Mouse (Mus musculus): ENCODE data around the gene Ece1. TPM values are rescaled to one million over a fixed set of nuclear protein-coding genes. Genes with fewer than 3 reads are reported as not detected.

Ece1 gene
- polyA plus RNA-seq, 1 experiment from 2014 or later = 35.2 TPM

- H3K9me3 ChIP-seq (ENCODE audit: control insufficient read depth, low read length) = no peaks in the 10 kb centered on the region
- 89% methylated on average over 12 of the region's 12 CpGs for WGBS
- DNase-seq (ENCODE audit: low spot score) = no peak
- ATAC-seq (replicated peaks; ENCODE audit: low FRiP score) = no peak
- H3K27me3 ChIP-seq (ENCODE audit: control insufficient read depth, insufficient read depth, low read length) = peaks cover 25% of the 10 kb centered on the region
- no peak overlapping the region for H3K9ac ChIP-seq (ENCODE audit: low read length)
- H3K4me3 ChIP-seq (ENCODE audit: low read depth, low read length) = no peak overlapping the region
- H3K27ac ChIP-seq (ENCODE audit: low read depth, low read length) = no peak overlapping the region
- no peak overlapping the region for H3K4me2 ChIP-seq (ENCODE audit: low read depth, low read length, severe bottlenecking)
- H3K36me3 ChIP-seq (ENCODE audit: control insufficient read depth, insufficient read depth, low read length) = no peaks in the 10 kb centered on the region
- peaks cover 20% of the 10 kb centered on the region for H3K4me1 ChIP-seq (replicated peaks; ENCODE audit: control insufficient read depth, insufficient read depth, low read length)
Measured at GRCm38 (mm10) chr4:137927741-137928535, 65.9 kb downstream of the Ece1 start.

GRCm38 (mm10) chr4:137928813-137929212 is 66.8 kb downstream of the Ece1 start:
- Histone ChIP-seq H3K36me3 (ENCODE audit: control insufficient read depth, insufficient read depth, low read length) (no peaks in the 10 kb centered on the region), H3K9me3 (ENCODE audit: control insufficient read depth, low read length) (no peaks in the 10 kb centered on the region), H3K4me3 (ENCODE audit: low read depth, low read length) (no peak overlapping the region), H3K27ac (ENCODE audit: low read depth, low read length) (no peak overlapping the region), H3K9ac (ENCODE audit: low read length) (no peak overlapping the region), H3K4me2 (ENCODE audit: low read depth, low read length, severe bottlenecking) (no peak overlapping the region), H3K4me1 (replicated peaks; ENCODE audit: control insufficient read depth, insufficient read depth, low read length) (peaks cover 20% of the 10 kb centered on the region), H3K27me3 (ENCODE audit: control insufficient read depth, insufficient read depth, low read length) (peaks cover 25% of the 10 kb centered on the region)
- DNase-seq (ENCODE audit: low spot score) (no peak), ATAC-seq (replicated peaks; ENCODE audit: low FRiP score) (no peak)
- WGBS = 82% methylated on average over 1 of the region's 1 CpGs

- Histone ChIP-seq H3K27me3 (ENCODE audit: control insufficient read depth, insufficient read depth, low read length) (peaks cover 25% of the 10 kb centered on the region), H3K9me3 (ENCODE audit: control insufficient read depth, low read length) (no peaks in the 10 kb centered on the region; the same call in 1 of the 2 replicates), H3K4me2 (ENCODE audit: low read depth, low read length, severe bottlenecking) (no peak overlapping the region), H3K4me3 (ENCODE audit: low read depth, low read length) (no peak overlapping the region), H3K27ac (ENCODE audit: low read depth, low read length) (no peak overlapping the region), H3K36me3 (ENCODE audit: control insufficient read depth, insufficient read depth, low read length) (no peaks in the 10 kb centered on the region), H3K9ac (ENCODE audit: low read length) (no peak overlapping the region), H3K4me1 (replicated peaks; ENCODE audit: control insufficient read depth, insufficient read depth, low read length) (peaks cover 20% of the 10 kb centered on the region)
- DNase-seq (ENCODE audit: low spot score) (no peak), ATAC-seq (replicated peaks; ENCODE audit: low FRiP score) (no peak)
- 79% methylated on average over 15 of the region's 15 CpGs for WGBS
Measured at GRCm38 (mm10) chr4:137929341-137930016, 67.4 kb downstream of the Ece1 start.

GRCm38 (mm10) chr4:137930500-137931008 is 68.5 kb downstream of the Ece1 start:
- WGBS = 21% methylated on average over 9 of the region's 9 CpGs
- no peak; the same call in none of the 2 replicates for ATAC-seq (replicated peaks; ENCODE audit: low FRiP score)
- H3K4me3 ChIP-seq (ENCODE audit: low read depth, low read length) = no peak overlapping the region

GRCm38 (mm10) chr4:137931009-137931757 is 69.1 kb downstream of the Ece1 start:
- Histone ChIP-seq H3K36me3 (ENCODE audit: control insufficient read depth, insufficient read depth, low read length) (no peaks in the 10 kb centered on the region; the same call in 1 of the 2 replicates), H3K4me3 (ENCODE audit: low read depth, low read length) (no peak overlapping the region), H3K4me2 (ENCODE audit: low read depth, low read length, severe bottlenecking) (peak overlapping the region; percentile 31; the same call in 1 of the 2 replicates), H3K9ac (ENCODE audit: low read length) (peak overlapping the region; percentile 52), H3K9me3 (ENCODE audit: control insufficient read depth, low read length) (no peaks in the 10 kb centered on the region; the same call in 1 of the 2 replicates), H3K4me1 (replicated peaks; ENCODE audit: control insufficient read depth, insufficient read depth, low read length) (peaks cover 20% of the 10 kb centered on the region), H3K27ac (ENCODE audit: low read depth, low read length) (peak overlapping the region; percentile 76), H3K27me3 (ENCODE audit: control insufficient read depth, insufficient read depth, low read length) (peaks cover 25% of the 10 kb centered on the region)
- peak; percentile 89 for DNase-seq (ENCODE audit: low spot score)
- 23% methylated on average over 18 of the region's 18 CpGs for WGBS
- peak; percentile 77 for ATAC-seq (replicated peaks; ENCODE audit: low FRiP score)

More at GRCm38 (mm10) chr4:137930500-137931008, 68.5 kb downstream of the Ece1 start:
- Histone ChIP-seq H3K27me3 (ENCODE audit: control insufficient read depth, insufficient read depth, low read length) (peaks cover 25% of the 10 kb centered on the region), H3K4me2 (ENCODE audit: low read depth, low read length, severe bottlenecking) (peak overlapping the region; percentile 31; the same call in 1 of the 2 replicates), H3K9ac (ENCODE audit: low read length) (no peak overlapping the region), H3K36me3 (ENCODE audit: control insufficient read depth, insufficient read depth, low read length) (no peaks in the 10 kb centered on the region; the same call in 1 of the 2 replicates), H3K9me3 (ENCODE audit: control insufficient read depth, low read length) (no peaks in the 10 kb centered on the region; the same call in 1 of the 2 replicates), H3K27ac (ENCODE audit: low read depth, low read length) (peak overlapping the region; percentile 76; the same call in 1 of the 2 replicates), H3K4me1 (replicated peaks; ENCODE audit: control insufficient read depth, insufficient read depth, low read length) (peaks cover 20% of the 10 kb centered on the region)
- DNase-seq (ENCODE audit: low spot score) = no peak

GRCm38 (mm10) chr4:137932554-137933178 is 70.6 kb downstream of the Ece1 start:
- Histone ChIP-seq H3K9me3 (ENCODE audit: control insufficient read depth, low read length) (no peaks in the 10 kb centered on the region; the same call in 1 of the 2 replicates), H3K4me2 (ENCODE audit: low read depth, low read length, severe bottlenecking) (no peak overlapping the region), H3K27ac (ENCODE audit: low read depth, low read length) (no peak overlapping the region), H3K4me1 (replicated peaks; ENCODE audit: control insufficient read depth, insufficient read depth, low read length) (peaks cover 20% of the 10 kb centered on the region), H3K36me3 (ENCODE audit: control insufficient read depth, insufficient read depth, low read length) (no peaks in the 10 kb centered on the region; the same call in 1 of the 2 replicates), H3K9ac (ENCODE audit: low read length) (no peak overlapping the region), H3K27me3 (ENCODE audit: control insufficient read depth, insufficient read depth, low read length) (peaks cover 20% of the 10 kb centered on the region), H3K4me3 (ENCODE audit: low read depth, low read length) (no peak overlapping the region)
- 64% methylated on average over 6 of the region's 6 CpGs for WGBS
- ATAC-seq (replicated peaks; ENCODE audit: low FRiP score) (no peak), DNase-seq (ENCODE audit: low spot score) (no peak)

GRCm38 (mm10) chr4:137933328-137933727 is 71.3 kb downstream of the Ece1 start:
- no peak overlapping the region for H3K4me3 ChIP-seq (ENCODE audit: low read depth, low read length)
- H3K4me1 ChIP-seq (replicated peaks; ENCODE audit: control insufficient read depth, insufficient read depth, low read length) = peaks cover 20% of the 10 kb centered on the region
- H3K27me3 ChIP-seq (ENCODE audit: control insufficient read depth, insufficient read depth, low read length) = peaks cover 16% of the 10 kb centered on the region
- H3K9me3 ChIP-seq (ENCODE audit: control insufficient read depth, low read length) = no peaks in the 10 kb centered on the region; the same call in 1 of the 2 replicates
- no peak overlapping the region for H3K4me2 ChIP-seq (ENCODE audit: low read depth, low read length, severe bottlenecking)
- H3K9ac ChIP-seq (ENCODE audit: low read length) = no peak overlapping the region
- H3K36me3 ChIP-seq (ENCODE audit: control insufficient read depth, insufficient read depth, low read length) = no peaks in the 10 kb centered on the region; the same call in 1 of the 2 replicates
- no peak overlapping the region for H3K27ac ChIP-seq (ENCODE audit: low read depth, low read length)
- ATAC-seq (replicated peaks; ENCODE audit: low FRiP score) (no peak), DNase-seq (ENCODE audit: low spot score) (no peak)
- WGBS = 82% methylated on average over 5 of the region's 5 CpGs

Measured in forebrain, embryonic 11.5 days (tissue).